Mouse (Mus musculus) neural tube, embryonic 15.5 days (tissue): Measurements from ENCODE around the gene Slc36a3. TPM values are rescaled to one million over a fixed set of nuclear protein-coding genes. Genes with fewer than 3 reads are reported as not detected.

Source experiments
- ATAC-seq: fragments of 200-750 bp; cut with Nextera tagmentation; 2 replicates; pipeline ENCODE4 v1.8.0; 2017; ENCODE audit warnings: mild to moderate bottlenecking, moderate TSS enrichment, moderate library complexity; ENCODE audit not compliant: low FRiP score
- H3K27ac ChIP-seq: fragments of 300-500 bp; sonication (generic); replicated peaks from 2 replicates; pipeline ENCODE4 v1.5.1; 2015; ENCODE audit warnings: mild to moderate bottlenecking, inconsistent platforms
- H3K27me3 ChIP-seq: fragments of 300-500 bp; sonication (generic); replicated peaks from 2 replicates; pipeline ENCODE4 v1.6.1; 2015; ENCODE audit warnings: inconsistent platforms
- H3K36me3 ChIP-seq: fragments of 300-500 bp; sonication (generic); 2 replicates; pipeline ENCODE4 v1.6.1; 2015; ENCODE audit warnings: inconsistent platforms
- H3K4me1 ChIP-seq: fragments of 300-500 bp; sonication (generic); 2 replicates; pipeline ENCODE4 v1.6.1; 2015; ENCODE audit warnings: inconsistent platforms
- H3K4me2 ChIP-seq: fragments of 300-500 bp; sonication (generic); 2 replicates; pipeline ENCODE4 v1.6.1; 2015; ENCODE audit warnings: inconsistent platforms, mild to moderate bottlenecking, moderate library complexity
- H3K4me3 ChIP-seq: fragments of 300-500 bp; sonication (generic); replicated peaks from 2 replicates; pipeline ENCODE4 v1.5.1; 2015; ENCODE audit warnings: mild to moderate bottlenecking, inconsistent platforms
- H3K9ac ChIP-seq: fragments of 300-500 bp; sonication (generic); replicated peaks from 2 replicates; pipeline ENCODE4 v1.6.1; 2015; ENCODE audit warnings: mild to moderate bottlenecking, inconsistent platforms
- H3K9me3 ChIP-seq: fragments of 300-500 bp; sonication (generic); replicated peaks from 2 replicates; pipeline ENCODE4 v1.6.1; 2016; ENCODE audit warnings: inconsistent platforms
- WGBS: fragments of 180-500 bp; shearing (Covaris S2); methylation state at CpG from one replicate; pipeline ENCODE4 v1.1.7; 2015; ENCODE audit warnings: mixed read lengths; 5-methylcytosine and 5-hydroxymethylcytosine counted together
- polyA plus RNA-seq: library from polyadenylated mRNA; unstranded; fragments of >200 nt; fragmentation: Nextera tagmentation; extraction: Ambion mirVana; gene quantifications from 2 replicates; pipeline ENCODE4 v1.2.1, GENCODE M21; 2015

Slc36a3 gene
- polyA plus RNA-seq, 1 experiment from 2014 or later, result not detected

- no peaks in the 10 kb centered on the region for H3K36me3 ChIP-seq
- H3K27ac ChIP-seq, result no peak overlapping the region
- H3K9ac ChIP-seq, result no peak overlapping the region
- no peak overlapping the region for H3K4me3 ChIP-seq
- 89% methylated on average over 6 of the region's 6 CpGs for WGBS
- ATAC-seq, result no peak
- H3K4me2 ChIP-seq, result no peak overlapping the region
- H3K9me3 ChIP-seq, result no peaks in the 10 kb centered on the region
- no peaks in the 10 kb centered on the region for H3K4me1 ChIP-seq
- H3K27me3 ChIP-seq, result no peaks in the 10 kb centered on the region
These were observed 17.4 kb upstream of the Slc36a3 start for GRCm38 (mm10) chr11:55168914-55169313.

GRCm38 (mm10) chr11:55168504-55168903 is 17.0 kb upstream of the Slc36a3 start:
- H3K9ac ChIP-seq, result no peak overlapping the region
- no peak overlapping the region for H3K27ac ChIP-seq
- WGBS, result 79% methylated on average over 4 of the region's 4 CpGs
- H3K27me3 ChIP-seq, result no peaks in the 10 kb centered on the region
- ATAC-seq, result no peak
- H3K9me3 ChIP-seq, result no peaks in the 10 kb centered on the region
- H3K36me3 ChIP-seq, result no peaks in the 10 kb centered on the region
- no peaks in the 10 kb centered on the region for H3K4me1 ChIP-seq
- no peak overlapping the region for H3K4me3 ChIP-seq
- no peak overlapping the region for H3K4me2 ChIP-seq

- WGBS, result 96% methylated on average over 7 of the region's 7 CpGs
- H3K36me3 ChIP-seq, result no peaks in the 10 kb centered on the region
- H3K4me2 ChIP-seq, result no peak overlapping the region
- H3K9ac ChIP-seq, result no peak overlapping the region
- no peak for ATAC-seq
- H3K9me3 ChIP-seq, result no peaks in the 10 kb centered on the region
- no peaks in the 10 kb centered on the region for H3K27me3 ChIP-seq
- H3K4me3 ChIP-seq, result no peak overlapping the region
- no peak overlapping the region for H3K27ac ChIP-seq
- H3K4me1 ChIP-seq, result no peaks in the 10 kb centered on the region
These were observed 14.2 kb upstream of the Slc36a3 start for GRCm38 (mm10) chr11:55165748-55166147.

DNA sequence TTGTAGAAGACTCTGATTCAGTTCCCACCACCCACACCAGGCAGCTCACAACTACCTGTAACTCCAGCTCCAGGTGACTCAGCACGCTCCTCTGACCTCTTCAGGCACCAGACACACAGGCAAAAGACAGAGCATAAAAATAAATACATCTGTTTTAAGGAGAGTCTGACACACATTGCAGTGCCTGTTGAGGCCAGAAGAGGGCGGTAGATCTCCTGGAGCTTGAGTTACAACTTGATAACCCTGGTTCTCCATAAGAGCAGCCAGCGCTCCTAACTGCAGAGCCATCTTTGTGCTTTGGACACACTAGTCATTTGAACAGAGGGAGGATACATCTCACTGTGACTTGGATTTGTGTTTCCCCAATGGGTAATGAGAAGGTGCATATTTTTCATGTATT is 13.2 kb upstream of the Slc36a3 start:
- Histone ChIP-seq H3K4me3 (no peak overlapping the region), H3K36me3 (no peaks in the 10 kb centered on the region), H3K9me3 (no peaks in the 10 kb centered on the region), H3K4me1 (no peaks in the 10 kb centered on the region), H3K27ac (no peak overlapping the region), H3K4me2 (no peak overlapping the region), H3K27me3 (no peaks in the 10 kb centered on the region), H3K9ac (no peak overlapping the region)
- 51% methylated on average over 3 of the region's 3 CpGs for WGBS
- no peak for ATAC-seq

- no peak for ATAC-seq
- H3K9me3 ChIP-seq, result no peaks in the 10 kb centered on the region
- H3K27me3 ChIP-seq, result no peaks in the 10 kb centered on the region
- H3K4me3 ChIP-seq, result no peak overlapping the region
- 56% methylated on average over 9 of the region's 9 CpGs for whole genome bisulfite sequencing
- no peak overlapping the region for H3K9ac ChIP-seq
- no peaks in the 10 kb centered on the region for H3K36me3 ChIP-seq
- H3K4me1 ChIP-seq, result no peaks in the 10 kb centered on the region
- H3K4me2 ChIP-seq, result no peak overlapping the region
- no peak overlapping the region for H3K27ac ChIP-seq
These were observed 11.2 kb upstream of the Slc36a3 start for GRCm38 (mm10) chr11:55162670-55163069.

- Histone ChIP-seq H3K9ac (no peak overlapping the region), H3K27ac (no peak overlapping the region), H3K27me3 (no peaks in the 10 kb centered on the region), H3K4me2 (no peak overlapping the region), H3K4me1 (no peaks in the 10 kb centered on the region), H3K9me3 (no peaks in the 10 kb centered on the region), H3K4me3 (no peak overlapping the region), H3K36me3 (no peaks in the 10 kb centered on the region)
- WGBS, result 58% methylated on average over 13 of the region's 13 CpGs
- ATAC-seq, result no peak
These were observed 7.4 kb upstream of the Slc36a3 start for GRCm38 (mm10) chr11:55158785-55159359.

DNA sequence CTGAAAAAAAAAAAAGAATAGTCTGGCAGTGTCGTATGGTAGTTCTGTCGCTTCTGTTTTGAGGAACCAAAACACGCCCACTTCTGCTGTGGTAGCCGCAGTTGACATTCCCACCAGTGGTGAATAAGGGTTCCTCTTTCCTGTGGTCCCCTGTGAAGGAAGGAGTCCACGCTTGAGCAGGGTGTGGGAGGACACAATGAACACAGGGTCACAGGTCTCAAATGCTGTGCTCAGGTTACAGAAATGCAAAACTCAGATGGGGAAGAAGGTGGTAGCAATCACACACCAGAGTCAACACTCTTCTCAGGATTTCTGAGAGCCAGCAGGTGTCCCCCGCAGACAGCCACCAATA is 3.5 kb upstream of the Slc36a3 start:
- Histone ChIP-seq H3K27ac (no peak overlapping the region), H3K9ac (no peak overlapping the region), H3K9me3 (no peaks in the 10 kb centered on the region), H3K27me3 (no peaks in the 10 kb centered on the region), H3K4me3 (no peak overlapping the region), H3K4me1 (no peaks in the 10 kb centered on the region), H3K4me2 (no peak overlapping the region), H3K36me3 (no peaks in the 10 kb centered on the region)
- ATAC-seq, result no peak
- 83% methylated on average over 6 of the region's 6 CpGs for WGBS

- H3K4me2 ChIP-seq, result no peak overlapping the region
- 70% methylated on average over 3 of the region's 3 CpGs for WGBS
These were observed 3.0 kb upstream of the Slc36a3 start for GRCm38 (mm10) chr11:55154398-55155069.

DNA sequence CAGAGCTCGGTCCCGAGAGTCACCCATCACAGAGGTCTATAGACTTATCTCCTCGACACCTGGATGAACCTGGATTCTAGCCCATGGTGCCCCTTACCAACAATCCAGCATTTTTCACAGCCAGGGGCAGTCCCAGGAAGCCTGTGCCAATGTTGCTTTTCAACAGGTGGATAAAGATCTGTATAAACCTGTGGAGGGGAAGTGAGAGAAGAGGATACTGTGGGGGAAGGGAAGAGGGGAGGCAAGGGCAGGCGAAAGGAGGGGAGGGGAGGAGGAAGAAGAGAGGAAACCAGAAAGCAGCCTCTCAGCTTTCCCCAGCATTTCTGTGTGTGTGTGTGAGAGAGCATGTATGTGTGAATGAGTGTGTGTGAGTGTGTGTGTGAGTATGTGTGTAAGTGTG is 3.0 kb downstream of the Slc36a3 start:
- no peak overlapping the region for H3K4me3 ChIP-seq
- H3K36me3 ChIP-seq, result no peaks in the 10 kb centered on the region
- H3K4me1 ChIP-seq, result no peaks in the 10 kb centered on the region
- no peak overlapping the region for H3K27ac ChIP-seq
- no peaks in the 10 kb centered on the region for H3K9me3 ChIP-seq
- 83% methylated on average over 4 of the region's 4 CpGs for WGBS
- H3K9ac ChIP-seq, result no peak overlapping the region
- no peak overlapping the region for H3K4me2 ChIP-seq
- no peak for ATAC-seq
- H3K27me3 ChIP-seq, result no peaks in the 10 kb centered on the region

More at GRCm38 (mm10) chr11:55154398-55155069, 3.0 kb upstream of the Slc36a3 start:
- Histone ChIP-seq H3K9me3 (no peaks in the 10 kb centered on the region), H3K9ac (no peak overlapping the region), H3K27me3 (no peaks in the 10 kb centered on the region), H3K36me3 (no peaks in the 10 kb centered on the region), H3K4me3 (no peak overlapping the region), H3K4me1 (no peaks in the 10 kb centered on the region), H3K27ac (no peak overlapping the region)
- no peak for ATAC-seq

GRCm38 (mm10) chr11:55147423-55147822 is 4.1 kb downstream of the Slc36a3 start:
- no peaks in the 10 kb centered on the region for H3K4me1 ChIP-seq
- no peak overlapping the region for H3K4me2 ChIP-seq
- no peak overlapping the region for H3K27ac ChIP-seq
- H3K36me3 ChIP-seq, result no peaks in the 10 kb centered on the region
- 72% methylated on average over 6 of the region's 6 CpGs for WGBS
- H3K9me3 ChIP-seq, result no peaks in the 10 kb centered on the region
- ATAC-seq, result no peak
- no peak overlapping the region for H3K9ac ChIP-seq
- H3K27me3 ChIP-seq, result no peaks in the 10 kb centered on the region
- H3K4me3 ChIP-seq, result no peak overlapping the region

GRCm38 (mm10) chr11:55146855-55147254 is 4.7 kb downstream of the Slc36a3 start:
- Histone ChIP-seq H3K4me2 (no peak overlapping the region), H3K27me3 (no peaks in the 10 kb centered on the region), H3K4me1 (no peaks in the 10 kb centered on the region), H3K9ac (no peak overlapping the region), H3K4me3 (no peak overlapping the region), H3K27ac (no peak overlapping the region), H3K36me3 (no peaks in the 10 kb centered on the region), H3K9me3 (no peaks in the 10 kb centered on the region)
- WGBS, result 50% methylated on average over 1 of the region's 1 CpGs
- ATAC-seq, result no peak

DNA sequence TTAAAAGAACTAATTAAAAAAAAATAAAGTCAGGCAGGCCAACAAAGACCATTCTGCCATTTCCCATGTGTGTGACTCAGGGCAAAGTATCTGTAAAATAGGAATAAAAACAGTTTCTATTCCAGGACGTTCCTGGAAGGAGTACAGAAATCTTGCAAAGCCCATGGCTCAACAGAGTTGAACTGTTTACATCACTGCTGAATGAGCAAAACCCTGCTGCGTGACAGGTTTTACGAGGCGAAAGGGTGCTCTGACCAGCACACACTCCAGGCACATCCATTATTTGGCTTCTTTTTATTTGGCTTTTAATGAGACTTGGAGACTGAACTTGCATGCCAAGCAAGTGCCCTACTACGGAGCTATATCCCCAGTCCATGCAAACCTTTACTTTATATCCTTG is 7.5 kb downstream of the Slc36a3 start:
- H3K9ac ChIP-seq, result no peak overlapping the region
- H3K9me3 ChIP-seq, result no peaks in the 10 kb centered on the region
- 37% methylated on average over 5 of the region's 5 CpGs for WGBS
- H3K4me2 ChIP-seq, result no peak overlapping the region
- no peak overlapping the region for H3K27ac ChIP-seq
- ATAC-seq, result no peak
- H3K27me3 ChIP-seq, result no peaks in the 10 kb centered on the region
- H3K4me3 ChIP-seq, result no peak overlapping the region
- H3K36me3 ChIP-seq, result no peaks in the 10 kb centered on the region
- H3K4me1 ChIP-seq, result no peaks in the 10 kb centered on the region
